Mouse (Mus musculus) testis, adult 2 months (tissue): ENCODE data around the gene Clp1. TPM values are rescaled to one million over a fixed set of nuclear protein-coding genes. Genes with fewer than 3 reads are reported as not detected.

ENCODE experiments used
- H3K27ac ChIP-seq: fragments of 200-500 bp; 2 replicates; pipeline ENCODE4 v1.5.1; 2012; ENCODE audit warnings: low read depth, low read length; ENCODE audit not compliant: control insufficient read depth, insufficient read depth
- H3K27me3 ChIP-seq: fragments of 200-500 bp; 2 replicates; pipeline ENCODE4 v1.6.1; 2012; ENCODE audit warnings: mild to moderate bottlenecking, low read length, moderate library complexity; ENCODE audit not compliant: control insufficient read depth, insufficient read depth
- H3K36me3 ChIP-seq: fragments of 200-500 bp; 2 replicates; pipeline ENCODE4 v1.6.1; 2012; ENCODE audit warnings: mild to moderate bottlenecking, low read length; ENCODE audit not compliant: control insufficient read depth, insufficient read depth
- H3K4me1 ChIP-seq: fragments of 200-500 bp; 2 replicates; pipeline ENCODE4 v1.6.1; 2012; ENCODE audit warnings: low read length; ENCODE audit not compliant: control insufficient read depth, insufficient read depth
- H3K4me3 ChIP-seq: fragments of 200-500 bp; 2 replicates; pipeline ENCODE4 v1.5.1; 2012; ENCODE audit warnings: low read depth, mild to moderate bottlenecking, low read length, moderate library complexity, mixed read lengths; ENCODE audit not compliant: control insufficient read depth
- CTCF ChIP-seq: fragments of 200-500 bp; IDR thresholded peaks from 2 replicates; pipeline ENCODE4 v1.5.1; 2012; ENCODE audit warnings: low read depth, mild to moderate bottlenecking, inconsistent platforms, low read length, moderate library complexity; ENCODE audit not compliant: control insufficient read depth, insufficient read depth, insufficient replicate concordance
- POLR2A ChIP-seq: fragments of 200-500 bp; IDR thresholded peaks from 2 replicates; pipeline ENCODE4 v1.6.1; 2012; ENCODE audit warnings: low read depth, mild to moderate bottlenecking, inconsistent platforms, low read length, moderate library complexity; ENCODE audit not compliant: control insufficient read depth
- polyA plus RNA-seq: library from polyadenylated mRNA; depleted of rRNA; stranded (reverse); fragments of >200 nt; gene quantifications from 2 replicates; pipeline ENCODE4 v1.2.3, GENCODE M21; 2012

Gene Clp1
- polyA plus RNA-seq, 1 experiment, result 32.8 TPM

DNA sequence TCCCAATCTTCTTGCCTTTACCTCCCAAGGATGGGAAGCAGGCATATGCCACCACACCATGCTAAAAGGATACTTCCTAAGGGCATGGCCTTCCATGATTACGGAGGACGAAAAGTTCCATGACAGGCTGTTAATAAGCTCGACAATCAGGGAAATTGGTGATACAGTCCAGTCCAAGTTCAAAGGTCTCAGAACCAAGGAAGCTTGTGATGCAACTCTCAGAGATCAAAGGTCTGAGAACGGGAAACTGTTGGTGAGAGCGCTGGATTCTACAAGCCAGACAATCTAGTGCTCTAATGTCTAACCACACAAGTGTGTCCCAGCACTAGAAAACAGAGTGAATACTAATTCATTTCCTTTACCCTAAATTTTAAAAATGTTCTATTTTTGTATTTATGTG lies 29.1 kb upstream of the Clp1 start:
- Histone ChIP-seq H3K36me3 (no peaks in the 10 kb centered on the region), H3K27me3 (no peaks in the 10 kb centered on the region), H3K4me3 (no peak overlapping the region), H3K27ac (no peak overlapping the region), H3K4me1 (no peaks in the 10 kb centered on the region)
- TF ChIP-seq POLR2A, result no peak
- TF ChIP-seq CTCF, result no peak

- no peak overlapping the region for H3K4me3 ChIP-seq
- no peaks in the 10 kb centered on the region for H3K4me1 ChIP-seq
- no peaks in the 10 kb centered on the region for H3K36me3 ChIP-seq
- H3K27ac ChIP-seq, result no peak overlapping the region
- TF ChIP-seq CTCF, result no peak
- TF ChIP-seq POLR2A, result no peak
- no peaks in the 10 kb centered on the region for H3K27me3 ChIP-seq
These were observed 23.0 kb upstream of the Clp1 start for GRCm38 (mm10) chr2:84750115-84750514.

GRCm38 (mm10) chr2:84744126-84744525 lies 17.0 kb upstream of the Clp1 start:
- Histone ChIP-seq H3K27me3 (no peaks in the 10 kb centered on the region), H3K4me1 (peaks cover 22% of the 10 kb centered on the region)
- TF ChIP-seq CTCF (no peak), POLR2A (no peak)

DNA sequence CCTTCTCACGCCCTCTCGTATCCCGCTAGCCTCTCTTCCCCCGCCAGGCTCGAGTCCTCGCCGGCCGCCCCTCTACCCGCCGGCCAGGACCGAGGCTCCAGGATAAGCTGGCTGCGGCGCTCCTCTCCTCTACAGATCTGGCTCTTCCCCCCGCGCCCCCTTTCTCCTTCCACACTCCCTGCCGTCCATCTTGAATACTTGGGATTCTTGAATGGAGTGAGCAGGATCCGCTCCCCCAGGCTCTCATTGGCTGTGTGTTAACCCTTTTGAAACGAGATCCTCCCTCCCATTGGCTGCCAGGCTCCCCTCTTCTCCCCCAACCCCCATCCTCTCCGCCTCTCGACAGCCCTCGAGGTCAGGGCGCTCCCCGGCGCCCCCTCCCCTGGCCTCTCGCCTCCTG lies 16.4 kb upstream of the Clp1 start, which contains the start of gene Gm19426:
Gene Gm19426 (minus strand): TSS at position 95 of the 400 bp plus-strand sequence.
- Histone ChIP-seq H3K36me3 (no peaks in the 10 kb centered on the region), H3K27me3 (no peaks in the 10 kb centered on the region), H3K4me1 (peaks cover 22% of the 10 kb centered on the region), H3K27ac (peak within 1 kb of the TSS; percentile 39; the same call in 1 of the 2 replicates), H3K4me3 (peak within 1 kb of the TSS; percentile 85)
- TF ChIP-seq POLR2A (no peak), CTCF (no peak)

More at GRCm38 (mm10) chr2:84744126-84744525, 17.0 kb upstream of the Clp1 start:
- H3K4me3 ChIP-seq, result peak overlapping the region; percentile 85; the same call in 1 of the 2 replicates
- no peaks in the 10 kb centered on the region for H3K36me3 ChIP-seq
- H3K27ac ChIP-seq, result no peak overlapping the region

- peak overlapping the region; percentile 85 for H3K4me3 ChIP-seq
These were observed 15.5 kb upstream of the Clp1 start for GRCm38 (mm10) chr2:84742451-84743283.

DNA sequence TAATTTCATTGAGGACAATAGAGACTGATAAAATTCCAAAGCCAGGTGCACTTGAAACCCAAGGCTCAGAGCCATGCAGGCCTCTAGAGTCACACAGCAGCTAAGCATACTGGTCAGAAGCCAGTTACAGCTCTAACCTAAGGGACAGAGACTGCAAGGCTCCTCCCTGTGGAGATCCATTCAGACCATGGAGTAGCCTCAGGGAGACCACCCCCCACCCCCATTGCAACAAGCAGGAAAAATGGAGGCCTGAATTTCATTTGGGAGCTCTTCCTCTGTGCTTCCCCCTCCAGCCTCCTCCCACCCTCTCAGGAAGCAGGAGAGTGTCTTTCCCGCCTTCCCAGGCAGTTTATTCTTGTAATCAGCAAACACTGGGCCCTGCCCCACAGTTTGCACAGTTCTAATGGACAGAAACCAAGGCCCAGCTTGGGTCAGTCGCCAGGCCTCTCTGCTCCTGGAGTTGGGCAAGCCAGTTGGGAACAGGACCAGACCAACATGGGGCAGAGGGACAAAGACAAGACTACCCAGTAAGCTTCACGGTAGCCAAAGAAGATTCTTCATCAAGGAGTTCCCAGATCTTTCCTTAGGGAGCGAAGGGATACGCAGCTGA lies 14.8 kb upstream of the Clp1 start:
- H3K4me1 ChIP-seq, result peaks cover 25% of the 10 kb centered on the region
- TF ChIP-seq CTCF (no peak), POLR2A (no peak)

More at GRCm38 (mm10) chr2:84742451-84743283, 15.5 kb upstream of the Clp1 start:
- H3K36me3 ChIP-seq, result no peaks in the 10 kb centered on the region
- H3K27me3 ChIP-seq, result no peaks in the 10 kb centered on the region
- TF ChIP-seq POLR2A (no peak), CTCF (no peak)
- H3K27ac ChIP-seq, result no peak overlapping the region
- peaks cover 23% of the 10 kb centered on the region for H3K4me1 ChIP-seq

DNA sequence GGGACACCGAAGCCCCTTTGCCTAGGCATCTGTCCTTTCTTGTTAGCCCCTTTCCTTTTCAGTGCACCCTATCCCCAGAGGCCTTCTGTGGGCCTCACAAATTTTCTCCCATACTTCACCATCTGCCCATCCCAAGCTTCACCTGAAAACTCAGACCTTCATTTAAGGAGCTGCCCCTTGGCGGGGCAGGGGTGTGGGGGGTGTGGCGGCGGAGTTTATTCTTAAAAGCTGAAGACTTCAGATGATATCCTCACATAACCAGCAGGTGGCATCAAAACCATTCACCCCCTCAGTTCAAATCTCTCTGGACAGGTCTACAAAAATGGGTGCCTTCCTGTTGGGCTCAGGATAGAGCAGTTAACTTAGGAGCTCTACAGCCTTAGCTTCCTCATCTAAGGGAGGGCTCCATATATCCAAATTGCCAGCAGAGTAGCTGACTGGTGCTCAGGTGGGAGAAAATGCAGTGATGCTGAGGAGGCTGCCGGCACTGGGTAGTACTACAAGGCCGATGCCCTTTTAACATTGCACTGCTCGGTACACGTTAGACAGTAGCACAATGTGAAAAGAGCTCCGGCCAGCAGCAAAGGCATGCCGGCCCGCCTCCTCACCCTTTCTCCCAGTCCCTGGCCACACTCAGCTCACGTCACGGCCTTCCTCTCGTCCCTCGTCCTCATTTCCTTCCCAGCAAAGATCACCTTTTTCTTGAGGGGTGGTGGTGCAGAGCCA lies 13.6 kb upstream of the Clp1 start:
- Histone ChIP-seq H3K4me1 (peaks cover 29% of the 10 kb centered on the region), H3K4me3 (no peak overlapping the region), H3K27me3 (no peaks in the 10 kb centered on the region), H3K27ac (no peak overlapping the region), H3K36me3 (no peaks in the 10 kb centered on the region)
- TF ChIP-seq POLR2A (no peak), CTCF (no peak)

More for the DNA sequence above, 14.8 kb upstream of the Clp1 start:
- Histone ChIP-seq H3K27me3 (no peaks in the 10 kb centered on the region), H3K4me3 (peak overlapping the region; percentile 85), H3K27ac (no peak overlapping the region), H3K36me3 (no peaks in the 10 kb centered on the region)
